Mouse (Mus musculus) embryonic fibroblast, embryonic 13.5 days (primary cell): Measurements from ENCODE around the gene Tspan32. TPM values are rescaled to one million over a fixed set of nuclear protein-coding genes. Genes with fewer than 3 reads are reported as not detected.

Experiments used
- H3K27ac ChIP-seq: 2 replicates; pipeline ENCODE4 v1.5.1; 2012; ENCODE audit warnings: low read length, control low read depth, inconsistent platforms; ENCODE audit not compliant: insufficient read depth
- H3K4me1 ChIP-seq: 2 replicates; pipeline ENCODE4 v1.6.1; 2011; ENCODE audit warnings: low read length; ENCODE audit not compliant: control insufficient read depth, insufficient read depth
- H3K4me3 ChIP-seq: 2 replicates; pipeline ENCODE4 v1.5.1; 2011; ENCODE audit warnings: mild to moderate bottlenecking, control low read depth, low read length; ENCODE audit not compliant: insufficient read depth
- CTCF ChIP-seq: IDR thresholded peaks from 2 replicates; pipeline ENCODE4 v1.5.1; 2011; ENCODE audit warnings: mild to moderate bottlenecking, control low read depth, low read length, moderate library complexity, borderline replicate concordance; ENCODE audit not compliant: insufficient read depth
- POLR2A ChIP-seq: IDR thresholded peaks from 2 replicates; pipeline ENCODE4 v1.6.1; 2011; ENCODE audit warnings: low read depth, mild to moderate bottlenecking, control low read depth, low read length, moderate library complexity
- polyA plus RNA-seq: library from polyadenylated mRNA; stranded (reverse); fragments of >200 nt; gene quantifications from 2 replicates; pipeline ENCODE4 v1.2.4, GENCODE M21; 2011; ENCODE audit warnings: low read depth; ENCODE audit not compliant: missing spikeins, insufficient read length

Gene Tspan32
- polyA plus RNA-seq, 1 experiment: not detected

GRCm38 (mm10) chr7:143059202-143059870, 54.5 kb downstream of the Tspan32 start:
- H3K27ac ChIP-seq: peak overlapping the region; percentile 4; the same call in 1 of the 2 replicates
- TF ChIP-seq CTCF (no peak), POLR2A (no peak)
- H3K4me1 ChIP-seq: peaks cover 13% of the 10 kb centered on the region

GRCm38 (mm10) chr7:143062704-143063103, 57.9 kb downstream of the Tspan32 start:
- no peak for TF ChIP-seq CTCF
- TF ChIP-seq POLR2A: no peak
- peak overlapping the region; percentile 36 for H3K27ac ChIP-seq
- no peak overlapping the region for H3K4me3 ChIP-seq
- peaks cover 6% of the 10 kb centered on the region for H3K4me1 ChIP-seq

More at GRCm38 (mm10) chr7:143059202-143059870, 54.5 kb downstream of the Tspan32 start:
- no peak overlapping the region for H3K4me3 ChIP-seq

- Histone ChIP-seq H3K4me3 (no peak overlapping the region), H3K27ac (no peak overlapping the region), H3K4me1 (peaks cover 10% of the 10 kb centered on the region)
- TF ChIP-seq CTCF (no peak), POLR2A (no peak)
These were observed 59.4 kb downstream of the Tspan32 start for GRCm38 (mm10) chr7:143064226-143064625.

GRCm38 (mm10) chr7:143065692-143066091, 60.8 kb downstream of the Tspan32 start:
- H3K4me1 ChIP-seq: peaks cover 14% of the 10 kb centered on the region
- H3K27ac ChIP-seq: no peak overlapping the region
- TF ChIP-seq POLR2A (no peak), CTCF (no peak)
- no peak overlapping the region for H3K4me3 ChIP-seq

- Histone ChIP-seq H3K4me1 (peaks cover 12% of the 10 kb centered on the region), H3K27ac (no peak overlapping the region), H3K4me3 (no peak overlapping the region)
- TF ChIP-seq POLR2A (no peak), CTCF (no peak)
These were observed 62.6 kb downstream of the Tspan32 start for GRCm38 (mm10) chr7:143067469-143067868.

- no peak overlapping the region for H3K4me3 ChIP-seq
- TF ChIP-seq POLR2A (no peak), CTCF (no peak)
- peak overlapping the region; percentile 60; the same call in 1 of the 2 replicates for H3K27ac ChIP-seq
- H3K4me1 ChIP-seq: peaks cover 10% of the 10 kb centered on the region
These were observed 63.1 kb downstream of the Tspan32 start for GRCm38 (mm10) chr7:143067897-143068296.

- peak overlapping the region; percentile 60 for H3K27ac ChIP-seq
- TF ChIP-seq CTCF: no peak
- TF ChIP-seq POLR2A: no peak
- H3K4me1 ChIP-seq: peaks cover 10% of the 10 kb centered on the region
- H3K4me3 ChIP-seq: no peak overlapping the region
These were observed 63.6 kb downstream of the Tspan32 start for GRCm38 (mm10) chr7:143068316-143068881.

GRCm38 (mm10) chr7:143068882-143069591, 64.2 kb downstream of the Tspan32 start, which contains the start of gene Tssc4:
Gene Tssc4 (plus strand): TSS chr7:143069249.
- H3K27ac ChIP-seq: peak within 1 kb of the TSS; percentile 60
- H3K4me1 ChIP-seq: peaks cover 10% of the 10 kb centered on the region
- peak within 1 kb of the TSS; percentile 80 for H3K4me3 ChIP-seq
- TF ChIP-seq POLR2A: peak; percentile 79
- TF ChIP-seq CTCF: no peak

Other genes starting within 250 kb of the Tspan32 start
- not detected in 2 replicates for gene Th, start 73.9 kb upstream of the Tspan32 start, polyA plus RNA-seq
- gene Ascl2, start 35.8 kb upstream of the Tspan32 start, polyA plus RNA-seq: not detected in 2 replicates
- gene Cd81, start 47.7 kb downstream of the Tspan32 start, polyA plus RNA-seq: 684 and 894 TPM in 2 replicates
- 35.9 and 38.8 TPM in 2 replicates for gene Tssc4, start 64.2 kb downstream of the Tspan32 start, polyA plus RNA-seq
- gene Trpm5, start 89.6 kb downstream of the Tspan32 start, polyA plus RNA-seq: 0.47 TPM in 1 of 2 replicates, not detected in the other
- not detected in 2 replicates for gene Kcnq1, start 101.3 kb downstream of the Tspan32 start, polyA plus RNA-seq